Mouse (Mus musculus) ES-Bruce4 (cell line): ENCODE measurements at regions not wholly inside any gene's neighbourhood (a gene's known extent, or its start where the extent isn't known, plus 50 kb on each side); places are given as distances from the start of the nearest gene placed in this dataset.

Experiments
- CTCF ChIP-seq: IDR thresholded peaks from one replicate; pipeline ENCODE4 v1.8.1; 2011; ENCODE audit warnings: low read depth, low read length
- EP300 ChIP-seq: IDR thresholded peaks from 2 replicates; pipeline ENCODE4 v1.6.1; 2011; ENCODE audit warnings: low read depth, low read length; ENCODE audit not compliant: insufficient read depth

- TF ChIP-seq CTCF: no peak
- no peak for TF ChIP-seq EP300
These were observed 272.3 kb upstream of the Eif4g2 start for GRCm38 (mm10) chr7:111355088-111355656.
